Mouse (Mus musculus): ENCODE data around the gene Trmt6. TPM values are rescaled to one million over a fixed set of nuclear protein-coding genes. Genes with fewer than 3 reads are reported as not detected.

Trmt6 gene
- 1 to 10 TPM; 5.1 to 6.8 TPM for total RNA-seq (2021)
- long read RNA-seq, experiment 1, transcript Trmt6-201 (11 exons, 2,828 nt): major isoform, 18 of 26 reads
- long read RNA-seq, experiment 1, partial matches to known transcripts: 3 of 26 reads
- long read RNA-seq, experiment 1, other reads (novel, unspliced or antisense): 5 of 26 reads
- long read RNA-seq, experiment 2, transcript Trmt6-201 (11 exons, 2,828 nt): major isoform, 21 of 26 reads
- long read RNA-seq, experiment 2, partial matches to known transcripts: 2 of 26 reads
- long read RNA-seq, experiment 2, other reads (novel, unspliced or antisense): 2 of 26 reads

GRCm38 (mm10) chr2:132815608-132816314 lies at the start of gene Trmt6, which contains the start of gene Mcm8:
Gene Trmt6 (minus strand): TSS chr2:132816055.
Gene Mcm8 (plus strand): TSS chr2:132816141.
- DNase-seq (ENCODE audit: low spot score): peak; percentile 92

DNA sequence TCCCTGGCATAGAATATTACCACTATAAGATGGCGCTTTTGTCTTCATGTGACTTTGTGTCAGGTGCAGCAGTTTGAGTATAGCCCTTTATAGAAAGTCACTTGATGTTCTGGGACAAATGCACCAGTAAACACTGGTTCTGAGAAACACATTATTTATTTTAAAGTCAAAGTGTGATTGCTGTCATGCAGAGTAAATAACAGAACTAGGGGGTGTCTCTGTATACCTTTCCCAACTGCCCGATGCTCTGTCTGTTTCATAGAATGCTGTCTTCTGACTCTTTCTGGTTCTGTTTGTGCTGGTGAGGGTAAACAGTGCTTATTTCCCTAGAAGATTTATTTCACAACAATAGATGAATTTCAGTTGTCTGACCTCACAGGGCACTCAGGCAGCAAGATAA lies 47.5 kb upstream of the Trmt6 start:
- no peak for DNase-seq (ENCODE audit: low spot score)

DNA sequence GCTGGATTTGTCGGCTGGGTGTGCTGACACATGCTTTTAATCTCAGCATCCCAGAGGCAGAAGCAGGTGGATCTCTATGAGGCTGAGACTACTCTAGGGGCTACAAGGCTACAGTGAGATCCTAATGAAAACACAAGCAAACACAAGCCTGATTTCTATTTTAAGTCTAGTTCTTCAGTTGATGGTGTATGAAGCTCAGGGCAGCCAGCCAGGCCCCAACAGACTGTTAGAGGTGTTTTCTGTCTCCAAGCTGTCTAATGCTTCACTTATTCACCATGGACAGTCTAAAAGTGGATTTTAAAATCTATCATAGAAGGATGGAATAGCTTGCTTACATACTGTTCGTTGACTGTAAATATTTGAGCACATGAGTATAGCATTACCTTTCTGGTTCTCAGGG lies 45.6 kb upstream of the Trmt6 start:
- no peak for DNase-seq (ENCODE audit: low spot score)

- DNase-seq (ENCODE audit: low spot score): no peak
Measured at GRCm38 (mm10) chr2:132860435-132860834, 44.6 kb upstream of the Trmt6 start.

- DNase-seq (ENCODE audit: low spot score): no peak
Measured at GRCm38 (mm10) chr2:132856333-132856732, 40.5 kb upstream of the Trmt6 start.

- DNase-seq (ENCODE audit: low spot score): no peak
Measured at GRCm38 (mm10) chr2:132853051-132853450, 37.2 kb upstream of the Trmt6 start.

DNA sequence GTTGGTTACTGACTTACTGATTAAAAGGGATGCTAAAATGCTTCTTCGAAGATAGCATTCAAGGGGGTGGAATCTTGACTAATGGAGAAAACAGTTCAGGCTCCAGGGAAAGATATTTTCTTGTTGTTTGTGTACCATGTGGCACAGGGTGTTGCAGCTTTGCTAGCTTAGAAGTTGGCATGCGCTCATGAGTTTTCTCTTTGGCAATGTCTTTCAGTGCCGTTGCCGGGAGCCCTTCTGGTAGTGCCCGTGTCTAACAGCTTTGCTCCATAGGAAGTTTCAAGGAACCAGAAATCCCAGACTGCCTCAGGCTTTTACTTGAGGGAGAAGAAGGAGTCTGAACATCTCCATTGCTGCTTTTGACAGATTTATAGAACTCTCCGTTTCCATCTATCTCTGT lies 33.3 kb upstream of the Trmt6 start:
- DNase-seq (ENCODE audit: low spot score): no peak

GRCm38 (mm10) chr2:132848361-132848760 lies 32.5 kb upstream of the Trmt6 start:
- DNase-seq (ENCODE audit: low spot score): no peak

DNA sequence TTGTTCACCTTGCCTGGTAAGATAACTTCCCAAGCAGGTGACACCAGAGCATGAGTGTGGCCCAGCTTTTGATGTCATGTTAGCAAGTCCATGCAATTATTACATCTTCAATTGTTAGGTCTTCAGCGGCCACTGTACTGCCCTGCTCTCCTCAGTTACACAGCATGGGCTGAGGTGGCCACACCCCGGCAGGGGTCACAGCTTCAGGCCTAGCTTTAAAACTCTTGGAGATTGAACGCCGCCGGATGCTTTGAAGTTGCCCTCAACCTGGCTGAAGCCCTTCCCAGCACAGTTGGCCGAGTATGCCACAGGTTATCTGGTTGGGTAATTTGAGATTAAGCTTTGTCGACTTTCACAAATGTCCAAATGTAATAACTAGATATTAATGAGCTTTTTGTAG lies 31.7 kb upstream of the Trmt6 start:
- DNase-seq (ENCODE audit: low spot score): no peak

- DNase-seq (ENCODE audit: low spot score): peak; percentile 96
Measured at GRCm38 (mm10) chr2:132846407-132847358, 30.8 kb upstream of the Trmt6 start, which contains the start of gene Crls1. Gene Crls1 (plus strand): TSS chr2:132846666.

DNA sequence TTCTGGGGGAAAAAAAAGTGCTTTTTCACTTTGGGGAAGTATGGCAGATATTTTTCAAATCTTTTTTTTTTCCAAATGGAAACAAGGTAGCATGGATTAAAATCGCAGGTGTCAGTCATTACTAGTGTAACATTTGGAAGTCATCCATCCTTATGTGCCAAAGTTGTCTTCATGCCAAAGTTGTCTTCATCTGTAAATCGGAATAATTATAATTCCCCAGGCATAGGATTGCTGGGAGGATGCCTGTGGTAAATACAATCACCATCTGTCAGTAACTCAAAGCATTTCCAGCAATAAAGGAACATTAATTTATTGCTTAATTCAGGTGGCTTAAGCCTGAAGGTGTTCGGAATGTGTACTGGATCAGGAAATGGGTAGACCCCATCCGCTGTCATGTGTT lies 25.2 kb upstream of the Trmt6 start:
- no peak for DNase-seq (ENCODE audit: low spot score)

DNA sequence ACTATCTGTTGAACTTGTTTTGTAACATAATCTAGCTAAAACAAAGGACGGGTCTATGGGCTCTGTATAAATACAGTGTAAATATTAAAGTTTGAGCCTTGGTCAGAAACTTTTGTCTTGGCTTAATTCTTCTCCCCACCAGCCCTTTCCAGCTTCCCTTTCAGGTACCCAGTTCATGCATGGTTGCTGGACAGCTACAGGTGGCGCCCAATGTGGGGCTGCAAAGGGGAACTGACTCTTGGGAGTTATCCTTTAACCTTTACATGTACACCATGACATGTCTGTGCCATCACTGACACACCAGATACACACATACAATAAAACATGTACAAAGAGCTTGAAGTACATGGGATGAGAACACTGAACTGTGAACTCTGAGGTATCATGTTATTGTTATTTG lies 12.9 kb downstream of the Trmt6 start:
- no peak for DNase-seq (ENCODE audit: low spot score)

GRCm38 (mm10) chr2:132794204-132794586 lies 21.7 kb downstream of the Trmt6 start:
- DNase-seq (ENCODE audit: low spot score): no peak

GRCm38 (mm10) chr2:132793441-132794203 lies 22.2 kb downstream of the Trmt6 start:
- no peak for DNase-seq (ENCODE audit: low spot score)

DNA sequence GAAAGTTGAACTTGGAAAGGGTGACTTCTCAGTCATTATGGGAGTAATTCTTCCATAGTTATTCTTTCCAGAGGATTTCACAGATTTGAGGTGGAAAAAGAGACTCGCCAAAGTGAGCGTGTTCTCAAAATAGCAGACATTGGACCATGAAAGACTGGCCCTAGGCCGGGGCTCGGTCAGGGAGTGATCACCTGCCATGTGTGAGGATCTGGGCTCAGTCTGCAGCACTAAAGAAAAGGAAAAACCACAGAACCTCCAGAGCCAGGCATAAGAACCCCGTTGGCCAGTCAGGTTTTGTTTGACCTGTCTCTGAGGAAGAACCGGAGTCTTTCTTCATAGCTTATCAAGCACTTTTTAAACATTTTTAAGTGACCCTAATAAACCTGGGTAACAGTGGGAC lies 31.8 kb downstream of the Trmt6 start:
- no peak for DNase-seq (ENCODE audit: low spot score)

- DNase-seq (ENCODE audit: low spot score): peak; percentile 72
Measured at GRCm38 (mm10) chr2:132781439-132782068, 34.3 kb downstream of the Trmt6 start.

- no peak for DNase-seq (ENCODE audit: low spot score)
Measured at GRCm38 (mm10) chr2:132780978-132781377, 34.9 kb downstream of the Trmt6 start, which contains the start of gene Chgb. Gene Chgb (plus strand): TSS chr2:132781278.

DNA sequence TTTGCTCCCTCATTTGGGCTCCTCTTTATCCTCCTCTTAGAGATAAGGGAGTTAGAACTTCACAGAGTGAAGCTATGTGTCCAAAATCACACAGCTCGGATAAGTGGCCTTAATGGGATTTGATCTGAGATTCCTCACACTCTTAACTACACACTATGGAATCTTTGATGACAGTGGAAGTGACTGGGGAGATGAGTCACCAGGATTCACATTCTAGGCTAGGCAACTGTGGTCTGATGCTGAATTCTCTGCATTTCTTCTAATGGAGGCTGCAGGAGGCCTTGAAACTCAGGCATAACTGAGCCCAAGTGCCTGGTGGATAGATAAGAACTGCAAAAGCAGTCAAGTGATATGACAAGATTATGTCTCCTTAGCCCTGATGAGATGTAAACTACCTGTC lies 45.0 kb downstream of the Trmt6 start:
- no peak for DNase-seq (ENCODE audit: low spot score)

GRCm38 (mm10) chr2:132757911-132758310 lies 57.9 kb downstream of the Trmt6 start:
- DNase-seq (ENCODE audit: low spot score): no peak
